In the genomic region with DNA sequence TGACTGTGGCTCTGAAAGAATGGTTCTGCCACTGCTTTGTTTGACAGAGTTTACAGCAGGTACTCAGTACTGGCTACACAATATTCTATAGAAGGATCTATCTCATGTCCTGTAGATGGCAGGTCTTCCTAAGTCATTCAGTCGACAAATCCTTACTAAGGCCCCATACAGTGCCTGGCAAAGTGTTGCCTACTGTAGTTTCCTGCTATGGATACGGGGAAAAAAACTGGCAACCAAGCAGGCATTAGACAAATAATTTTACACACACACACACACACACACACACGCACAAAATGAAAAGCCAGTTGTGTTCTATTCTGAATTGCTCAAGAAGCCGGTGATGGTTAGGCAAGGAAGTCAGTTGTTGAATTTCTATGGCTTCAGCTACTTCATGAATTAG, we compare ENCODE assay signal across 17 mouse cellular contexts.
DNase-seq lines count a peak whose midpoint lies in the region; ATAC-seq lines count a peak whose summit lies in the region.
"Had no signal": no experiment of that assay in that cellular context is flagged by ENCODE, and none has a peak within 500 bp of the region (broad histone marks: within the 10 kb centered on the region; RNA-seq: fewer than 3 reads in every experiment).

No protein-coding gene starts in this region.

- no peak for DNase-seq in midbrain, embryonic 14.5 days
- no peak for DNase-seq in midbrain, embryonic 11.5 days (ENCODE audit: low spot score, missing footprints)
- DNase-seq in forebrain, embryonic 14.5 days (ENCODE audit: low spot score) = no peak
- no peak for DNase-seq in right cerebral cortex, postnatal 36 days (ENCODE audit: low spot score in 2 of 2)
- DNase-seq in kidney, postnatal 10 days = no peak
- DNase-seq: adrenal gland, adult 2 months; lung, adult 2 months; right cerebral cortex, adult 18-20 months; thymus, postnatal 14 days had no signal

- no peaks in the 10 kb centered on the region for H3K36me3 ChIP-seq in midbrain, embryonic 14.5 days (ENCODE audit: control insufficient read depth, insufficient read depth, low read length)
- H3K36me3 ChIP-seq in midbrain, embryonic 11.5 days (ENCODE audit: control insufficient read depth, insufficient read depth, low read length) = no peaks in the 10 kb centered on the region
- H3K36me3 ChIP-seq in forebrain, embryonic 14.5 days (ENCODE audit: control insufficient read depth, insufficient read depth, low read length) = no peaks in the 10 kb centered on the region
- no peaks in the 10 kb centered on the region for H3K36me3 ChIP-seq in hindbrain, embryonic 16.5 days (ENCODE audit: control insufficient read depth, insufficient read depth, low read length)
- H3K36me3 ChIP-seq: heart, embryonic 15.5 days; liver, embryonic 12.5 days had no signal

- no peaks in the 10 kb centered on the region for H3K9me3 ChIP-seq in midbrain, embryonic 14.5 days (ENCODE audit: control insufficient read depth, low read length)
- H3K9me3 ChIP-seq in midbrain, embryonic 11.5 days (ENCODE audit: control insufficient read depth, low read length) = no peaks in the 10 kb centered on the region
- no peaks in the 10 kb centered on the region for H3K9me3 ChIP-seq in forebrain, embryonic 14.5 days (replicated peaks; ENCODE audit: control insufficient read depth, low read length)
- no peaks in the 10 kb centered on the region for H3K9me3 ChIP-seq in hindbrain, embryonic 16.5 days (ENCODE audit: control insufficient read depth, low read length)
- H3K9me3 ChIP-seq: heart, embryonic 15.5 days; liver, embryonic 12.5 days had no signal

- no peaks in the 10 kb centered on the region for H3K27me3 ChIP-seq in midbrain, embryonic 14.5 days (ENCODE audit: control insufficient read depth, insufficient read depth, low read length)
- H3K27me3 ChIP-seq in midbrain, embryonic 11.5 days (ENCODE audit: control insufficient read depth, insufficient read depth, low read length) = no peaks in the 10 kb centered on the region
- no peaks in the 10 kb centered on the region for H3K27me3 ChIP-seq in forebrain, embryonic 14.5 days (replicated peaks; ENCODE audit: control insufficient read depth, insufficient read depth, low read length)
- no peaks in the 10 kb centered on the region for H3K27me3 ChIP-seq in hindbrain, embryonic 16.5 days (replicated peaks; ENCODE audit: control insufficient read depth, insufficient read depth, low read length)
- H3K27me3 ChIP-seq: heart, embryonic 15.5 days; liver, embryonic 12.5 days had no signal

- no peak overlapping the region for H3K4me3 ChIP-seq in midbrain, embryonic 14.5 days (replicated peaks; ENCODE audit: low read depth, low read length)
- no peak overlapping the region for H3K4me3 ChIP-seq in midbrain, embryonic 11.5 days (ENCODE audit: low read depth, low read length)
- H3K4me3 ChIP-seq in forebrain, embryonic 14.5 days (ENCODE audit: low read depth, low read length) = no peak overlapping the region
- H3K4me3 ChIP-seq in hindbrain, embryonic 16.5 days (ENCODE audit: low read length) = no peak overlapping the region
- H3K4me3 ChIP-seq: erythroblast, embryonic 14.5 days; heart, adult 2 months; heart, embryonic 15.5 days; liver, embryonic 12.5 days had no signal

- H3K4me2 ChIP-seq in midbrain, embryonic 14.5 days (ENCODE audit: low read length) = no peak overlapping the region
- H3K4me2 ChIP-seq in midbrain, embryonic 11.5 days = no peak overlapping the region
- H3K4me2 ChIP-seq in forebrain, embryonic 14.5 days (ENCODE audit: low read length) = no peak overlapping the region
- no peak overlapping the region for H3K4me2 ChIP-seq in hindbrain, embryonic 16.5 days (ENCODE audit: low read length)
- H3K4me2 ChIP-seq: heart, embryonic 15.5 days; liver, embryonic 12.5 days had no signal

- 82% methylated on average over 4 of the region's 4 CpGs for WGBS in midbrain, embryonic 14.5 days
- 97% methylated on average over 4 of the region's 4 CpGs for WGBS in midbrain, embryonic 11.5 days
- 76% methylated on average over 4 of the region's 4 CpGs for WGBS in forebrain, embryonic 14.5 days
- 57% methylated on average over 4 of the region's 4 CpGs for WGBS in hindbrain, embryonic 16.5 days

- no peak overlapping the region for H3K9ac ChIP-seq in midbrain, embryonic 14.5 days (replicated peaks; ENCODE audit: low read length)
- H3K9ac ChIP-seq in midbrain, embryonic 11.5 days (ENCODE audit: low read length) = no peak overlapping the region
- no peak overlapping the region for H3K9ac ChIP-seq in forebrain, embryonic 14.5 days (ENCODE audit: low read length)
- H3K9ac ChIP-seq in hindbrain, embryonic 16.5 days (ENCODE audit: low read depth, low read length) = no peak overlapping the region
- H3K9ac ChIP-seq: heart, embryonic 15.5 days; liver, embryonic 12.5 days had no signal

- peaks cover 26% of the 10 kb centered on the region for H3K4me1 ChIP-seq in midbrain, embryonic 14.5 days (ENCODE audit: control insufficient read depth, insufficient read depth, low read length)
- peaks cover 9% of the 10 kb centered on the region for H3K4me1 ChIP-seq in midbrain, embryonic 11.5 days (ENCODE audit: control insufficient read depth, insufficient read depth, low read length)
- peaks cover 30% of the 10 kb centered on the region for H3K4me1 ChIP-seq in forebrain, embryonic 14.5 days (ENCODE audit: control insufficient read depth, insufficient read depth, low read length)
- peaks cover 28% of the 10 kb centered on the region for H3K4me1 ChIP-seq in hindbrain, embryonic 16.5 days (ENCODE audit: control insufficient read depth, insufficient read depth, low read depth, low read length)
- H3K4me1 ChIP-seq: liver, embryonic 12.5 days had no signal

- no peak for ATAC-seq in midbrain, embryonic 14.5 days (ENCODE audit: low FRiP score, low TSS enrichment)
- ATAC-seq in midbrain, embryonic 11.5 days (ENCODE audit: low FRiP score) = no peak
- ATAC-seq in forebrain, embryonic 14.5 days = no peak
- ATAC-seq in hindbrain, embryonic 16.5 days = no peak
- ATAC-seq in granulocyte monocyte progenitor cell, adult 5-6 weeks (replicated peaks; ENCODE audit: poor library complexity, severe bottlenecking) = no peak
- ATAC-seq: intestine, postnatal 0 days; liver, embryonic 12.5 days had no signal

- peak overlapping the region; percentile 66 for H3K27ac ChIP-seq in midbrain, embryonic 14.5 days (replicated peaks; ENCODE audit: low read depth, low read length)
- H3K27ac ChIP-seq in midbrain, embryonic 11.5 days (ENCODE audit: low read depth, low read length) = no peak overlapping the region
- peak overlapping the region; percentile 88 for H3K27ac ChIP-seq in forebrain, embryonic 14.5 days (ENCODE audit: low read depth, low read length)
- peak overlapping the region; percentile 2 for H3K27ac ChIP-seq in hindbrain, embryonic 16.5 days (ENCODE audit: low read depth, low read length)
- H3K27ac ChIP-seq: heart, adult 2 months; heart, embryonic 15.5 days; kidney, postnatal 0 days; liver, embryonic 12.5 days had no signal
